Mouse (Mus musculus): ENCODE measurements around the gene Lao1. TPM values are rescaled to one million over a fixed set of nuclear protein-coding genes. Genes with fewer than 3 reads are reported as not detected.

Lao1 gene
- total RNA-seq, 2 experiments from 2014 or later: 0.32 to 0.33 TPM

GRCm38 (mm10) chr4:119009814-119010213, 48.4 kb downstream of the Lao1 start:
- intact Hi-C loops (cut with DNase I): no loop called here
- no peak for DNase-seq (ENCODE audit: low spot score in 2 of 2)

- intact Hi-C loops (cut with DNase I): no loop called here
Measured at GRCm38 (mm10) chr4:119011050-119011680, 49.8 kb downstream of the Lao1 start.

GRCm38 (mm10) chr4:119013031-119013430, 51.7 kb downstream of the Lao1 start:
- intact Hi-C loops (cut with DNase I): no loop called here
- DNase-seq (ENCODE audit: low spot score in 2 of 2): no peak

More at GRCm38 (mm10) chr4:119011050-119011680, 49.8 kb downstream of the Lao1 start:
- DNase-seq (ENCODE audit: low spot score in 2 of 2): no peak

GRCm38 (mm10) chr4:119014997-119015396, 53.6 kb downstream of the Lao1 start:
- intact Hi-C loops (cut with DNase I): no loop called here
- no peak for DNase-seq (ENCODE audit: low spot score in 2 of 2)

GRCm38 (mm10) chr4:119015557-119015956, 54.2 kb downstream of the Lao1 start:
- intact Hi-C loops (cut with DNase I): no loop called here
- no peak for DNase-seq (ENCODE audit: low spot score in 2 of 2)

- intact Hi-C loops (cut with DNase I): no loop called here
- no peak for DNase-seq (ENCODE audit: low spot score in 2 of 2)
Measured at GRCm38 (mm10) chr4:119017078-119017477, 55.7 kb downstream of the Lao1 start.

Other genes starting within 250 kb of the Lao1 start
- gene Olfr1340, start 241.4 kb upstream of the Lao1 start, total RNA-seq (2021): not detected
- gene Olfr1339, start 229.4 kb upstream of the Lao1 start, total RNA-seq (2021): not detected
- gene Olfr1338, start 202.8 kb upstream of the Lao1 start, total RNA-seq (2021): not detected
- gene Olfr1337, start 179.0 kb upstream of the Lao1 start, total RNA-seq (2021): not detected
- gene Olfr1335, start 151.6 kb upstream of the Lao1 start, total RNA-seq (2021): not detected
- gene Olfr1333, start 125.3 kb upstream of the Lao1 start, total RNA-seq (2021): not detected
- gene Olfr1331, start 96.9 kb upstream of the Lao1 start, total RNA-seq (2021): not detected
- not detected for gene Olfr1330, start 73.0 kb upstream of the Lao1 start, total RNA-seq (2021)
- gene Olfr1329, start 44.1 kb upstream of the Lao1 start, total RNA-seq (2021): not detected
- gene Olfr1328, start 23.0 kb upstream of the Lao1 start, total RNA-seq (2021): not detected
- 100 to 1,000 TPM in 1 of 2 experiments, 10 to 100 TPM in 1; 72.3 to 110 TPM for gene Slc2a1, start 147.1 kb downstream of the Lao1 start, total RNA-seq (2021)
- 1 to 10 TPM; 6.2 to 8.1 TPM for gene Zfp691, start 212.6 kb downstream of the Lao1 start, total RNA-seq (2021)
- gene Ermap, start 228.4 kb downstream of the Lao1 start, total RNA-seq (2021): under 1 TPM; 0.15 to 0.27 TPM
- 10 to 100 TPM; 19.7 to 22.1 TPM for gene Svbp, start 233.7 kb downstream of the Lao1 start, total RNA-seq (2021)

Data from left cerebral cortex, postnatal 14 days (tissue).